Comparison of ENCODE assay signal across 27 mouse cellular contexts in the genomic region with DNA sequence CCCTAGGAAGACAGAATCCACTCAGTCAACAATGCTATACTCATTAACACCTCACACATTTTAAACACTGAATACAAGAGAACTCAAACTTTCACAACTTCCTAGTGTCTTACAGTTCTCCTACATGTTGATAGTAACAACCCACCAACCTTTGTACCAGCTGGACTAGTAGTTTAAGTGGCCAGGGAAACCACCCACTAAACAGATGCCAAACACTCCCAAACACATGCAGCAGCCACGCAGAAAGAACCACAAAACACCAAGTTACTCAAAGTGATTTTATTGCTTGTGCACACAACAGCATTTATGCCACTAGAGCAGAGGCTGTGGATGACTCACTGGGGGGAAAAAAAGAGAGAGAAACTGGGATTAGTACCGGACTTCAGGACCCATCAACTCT. TPM values are rescaled to one million over a fixed set of nuclear protein-coding genes. Genes with fewer than 3 reads are reported as not detected.
DNase-seq lines count a peak whose midpoint lies in the region; ATAC-seq and TF ChIP-seq lines count a peak whose summit lies in the region.
"Had no signal": no experiment of that assay in that cellular context is flagged by ENCODE, and none has a peak within 500 bp of the region (broad histone marks: within the 10 kb centered on the region; RNA-seq: fewer than 3 reads in every experiment).

No protein-coding gene starts in this region.

- H3K4me1 ChIP-seq in liver, embryonic 12.5 days, result peaks cover 35% of the 10 kb centered on the region
- peaks cover 12% of the 10 kb centered on the region for H3K4me1 ChIP-seq in G1E (ENCODE audit: insufficient read depth, low read depth, low read length)
- H3K4me1 ChIP-seq in limb, embryonic 10.5 days, result peaks cover 13% of the 10 kb centered on the region

- peak overlapping the region; percentile 76 for H3K4me2 ChIP-seq in liver, embryonic 12.5 days
- H3K4me2 ChIP-seq: embryonic facial prominence, embryonic 15.5 days; hindbrain, embryonic 15.5 days; limb, embryonic 15.5 days; neural tube, embryonic 12.5 days had no signal

- H3K27me3 ChIP-seq in liver, embryonic 12.5 days (replicated peaks), result no peaks in the 10 kb centered on the region
- H3K27me3 ChIP-seq in G1E (ENCODE audit: insufficient read depth, low read length), result no peaks in the 10 kb centered on the region
- H3K27me3 ChIP-seq in limb, embryonic 10.5 days (ENCODE audit: low read depth, poor library complexity, severe bottlenecking), result no peaks in the 10 kb centered on the region
- H3K27me3 ChIP-seq: embryonic facial prominence, embryonic 15.5 days; hindbrain, embryonic 15.5 days; limb, embryonic 15.5 days; neural tube, embryonic 12.5 days had no signal

- H3K4me3 ChIP-seq in liver, embryonic 12.5 days, result no peak overlapping the region
- H3K4me3 ChIP-seq in G1E (ENCODE audit: low read depth, low read length), result peak overlapping the region; percentile 46; the same call in 1 of the 2 replicates
- no peak overlapping the region for H3K4me3 ChIP-seq in limb, embryonic 10.5 days
- H3K4me3 ChIP-seq: embryonic facial prominence, embryonic 15.5 days; heart, embryonic 10.5 days; hindbrain, embryonic 15.5 days; limb, embryonic 15.5 days; neural tube, embryonic 12.5 days had no signal

- TF ChIP-seq CTCF in G1E (IDR thresholded peaks at IDR 0.05; ENCODE audit: low read depth, low read length), result no peak

- DNase-seq in frontal cortex, adult 2 months (ENCODE audit: extremely low spot score in 1 of 2, low spot score in 1 of 2), result peak; percentile 32 to 59
- no peak for DNase-seq in frontal cortex, postnatal 10 days (ENCODE audit: low spot score in 2 of 2)
- DNase-seq in liver, result no peak
- DNase-seq in G1E (ENCODE audit: low spot score), result no peak
- peak; percentile 21 for DNase-seq in naive thymus-derived CD4-positive, alpha-beta T cell, adult 2 months (ENCODE audit: low read depth)
- DNase-seq in limb, embryonic 10.5 days (ENCODE audit: low spot score), result no peak
- DNase-seq: adrenal gland, postnatal 25 days; cerebellum, adult 9-10 months; heart, postnatal 4 days; kidney, adult 2 months; lung, adult 2 months; lung, postnatal 36 days; midbrain, embryonic 14.5 days; retina, postnatal 1 day; thymus, adult 18-20 months; thymus, postnatal 4 days had no signal

- no peak for ATAC-seq in liver, embryonic 12.5 days
- no peak for ATAC-seq in G1E (ENCODE audit: extremely low read depth, insufficient number of reproducible peaks, low FRiP score, poor library complexity, severe bottlenecking)
- no peak for ATAC-seq in megakaryocyte progenitor cell, adult 5-6 weeks (replicated peaks; ENCODE audit: poor library complexity)
- ATAC-seq: CD4-positive, CD25-positive, alpha-beta regulatory T cell, adult 4 months; forebrain, embryonic 14.5 days had no signal

- no peaks in the 10 kb centered on the region for H3K9me3 ChIP-seq in liver, embryonic 12.5 days (replicated peaks)
- H3K9me3 ChIP-seq in G1E (replicated peaks), result no peaks in the 10 kb centered on the region
- no peaks in the 10 kb centered on the region for H3K9me3 ChIP-seq in limb, embryonic 10.5 days (replicated peaks)
- H3K9me3 ChIP-seq: embryonic facial prominence, embryonic 15.5 days; heart, embryonic 10.5 days; hindbrain, embryonic 15.5 days; limb, embryonic 15.5 days; neural tube, embryonic 12.5 days had no signal

- H3K36me3 ChIP-seq in liver, embryonic 12.5 days, result peaks cover 41% of the 10 kb centered on the region
- H3K36me3 ChIP-seq in G1E (replicated peaks), result peaks cover 27% of the 10 kb centered on the region
- H3K36me3 ChIP-seq in limb, embryonic 10.5 days, result peaks cover 60% of the 10 kb centered on the region

- no peak overlapping the region for H3K27ac ChIP-seq in liver, embryonic 12.5 days
- H3K27ac ChIP-seq in limb, embryonic 10.5 days, result no peak overlapping the region
- H3K27ac ChIP-seq: embryonic facial prominence, embryonic 15.5 days; heart, embryonic 10.5 days; hindbrain, embryonic 15.5 days; kidney, postnatal 0 days; limb, embryonic 15.5 days; neural tube, embryonic 12.5 days had no signal

- 76% methylated on average over 2 of the region's 2 CpGs for WGBS in liver, embryonic 12.5 days (ENCODE audit: insufficient replicate concordance)
- 89% methylated on average over 2 of the region's 2 CpGs for WGBS in limb, embryonic 10.5 days

- H3K9ac ChIP-seq in liver, embryonic 12.5 days, result no peak overlapping the region
- H3K9ac ChIP-seq: embryonic facial prominence, embryonic 15.5 days; hindbrain, embryonic 15.5 days; limb, embryonic 15.5 days; neural tube, embryonic 12.5 days had no signal

RNA-seq across cellular contexts. Expression of a gene that starts 2.7 kb away (rescaled TPM):
- 443 and 539 TPM in 2 replicates for polyA plus RNA-seq in frontal cortex, adult 2 months (2012; rRNA removed)
- polyA plus RNA-seq in liver, embryonic 12.5 days (2016; fragmentation: Nextera tagmentation; extraction: Ambion mirVana), result 786 and 821 TPM in 2 replicates
- total RNA-seq in G1E (2014; fragmentation: Nextera tagmentation), result 666 and 739 TPM in 2 replicates
- total RNA-seq in G1E (2017), result 2,275 and 3,588 TPM in 2 replicates
- 2,567 and 2,962 TPM in 2 replicates for polyA plus RNA-seq in G1E (2012)
- 1,937 and 1,943 TPM in 2 replicates for total RNA-seq in megakaryocyte progenitor cell, adult 5-6 weeks (2015)
- 3,821 and 3,826 TPM in 2 replicates for total RNA-seq in megakaryocyte progenitor cell, adult 5-6 weeks (2017)
- 840 and 992 TPM in 2 replicates for polyA plus RNA-seq in limb, embryonic 10.5 days (2016; fragmentation: Nextera tagmentation; extraction: Ambion mirVana)

RNA-seq across cellular contexts. Expression of a gene that starts 23.1 kb away (rescaled TPM):
- polyA plus RNA-seq in frontal cortex, adult 2 months (2012; rRNA removed), result 23.9 and 28.3 TPM in 2 replicates
- polyA plus RNA-seq in liver, embryonic 12.5 days (2016; fragmentation: Nextera tagmentation; extraction: Ambion mirVana), result 3.6 TPM in 2 replicates
- total RNA-seq in G1E (2014; fragmentation: Nextera tagmentation) (16.8 and 18.5 TPM in 2 replicates), G1E (2017) (9.4 and 10.1 TPM in 2 replicates)
- 33.4 and 37.8 TPM in 2 replicates for polyA plus RNA-seq in G1E (2012)
- total RNA-seq in megakaryocyte progenitor cell, adult 5-6 weeks (2015), result 0.12 and 0.62 TPM in 2 replicates
- 0.42 and 0.88 TPM in 2 replicates for total RNA-seq in megakaryocyte progenitor cell, adult 5-6 weeks (2017)
- polyA plus RNA-seq in limb, embryonic 10.5 days (2016; fragmentation: Nextera tagmentation; extraction: Ambion mirVana), result 5.8 and 6.9 TPM in 2 replicates
- total RNA-seq: granulocyte monocyte progenitor cell, adult 5-6 weeks had no signal

Comparison
In these comparisons a context has a peak if more than half of its experiments do, and no peak if none do; other contexts are left out.
1. DNase-seq: peak in frontal cortex, adult 2 months (2 of 2) and naive thymus-derived CD4-positive, alpha-beta T cell, adult 2 months (single experiment); none in frontal cortex, postnatal 10 days (0 of 2), liver (single experiment), G1E (single experiment) and limb, embryonic 10.5 days (single experiment).